Mouse (Mus musculus) liver, embryonic 13.5 days (tissue): ENCODE data around the gene Ufd1. TPM values are rescaled to one million over a fixed set of nuclear protein-coding genes. Genes with fewer than 3 reads are reported as not detected.

Experiments
- ATAC-seq: fragments of 200-750 bp; cut with Nextera tagmentation; 2 replicates; pipeline ENCODE4 v1.8.0; 2017; ENCODE audit warnings: low read depth, mild to moderate bottlenecking, moderate number of reproducible peaks, moderate library complexity
- DNase-seq: peaks from one replicate; pipeline ENCODE4 v3.0.0; 2022
- H3K27ac ChIP-seq: fragments of 300-500 bp; sonication (generic); 2 replicates; pipeline ENCODE4 v1.5.1; 2015; ENCODE audit warnings: moderate library complexity, mild to moderate bottlenecking, inconsistent platforms
- H3K27me3 ChIP-seq: fragments of 300-500 bp; sonication (generic); 2 replicates; pipeline ENCODE4 v1.6.1; 2015; ENCODE audit warnings: mild to moderate bottlenecking, inconsistent platforms
- H3K36me3 ChIP-seq: fragments of 300-500 bp; sonication (generic); 2 replicates; pipeline ENCODE4 v1.6.1; 2015; ENCODE audit warnings: mild to moderate bottlenecking, inconsistent platforms
- H3K4me1 ChIP-seq: fragments of 300-500 bp; sonication (generic); replicated peaks from 2 replicates; pipeline ENCODE4 v1.6.1; 2015; ENCODE audit warnings: inconsistent platforms
- H3K4me2 ChIP-seq: fragments of 300-500 bp; sonication (generic); 2 replicates; pipeline ENCODE4 v1.6.1; 2015; ENCODE audit warnings: inconsistent platforms, mild to moderate bottlenecking, moderate library complexity
- H3K4me3 ChIP-seq: fragments of 300-500 bp; sonication (generic); replicated peaks from 2 replicates; pipeline ENCODE4 v1.5.1; 2015; ENCODE audit warnings: mild to moderate bottlenecking, inconsistent platforms
- H3K9ac ChIP-seq: fragments of 300-500 bp; sonication (generic); 2 replicates; pipeline ENCODE4 v1.6.1; 2015; ENCODE audit warnings: mild to moderate bottlenecking, inconsistent platforms
- H3K9me3 ChIP-seq: fragments of 300-500 bp; sonication (generic); replicated peaks from 2 replicates; pipeline ENCODE4 v1.6.1; 2016; ENCODE audit warnings: inconsistent platforms
- WGBS: fragments of 180-500 bp; shearing (Covaris S2); methylation state at CpG from one replicate; pipeline ENCODE4 v1.1.7; 2015; ENCODE audit not compliant: insufficient replicate concordance; 5-methylcytosine and 5-hydroxymethylcytosine counted together
- polyA plus RNA-seq: library from polyadenylated mRNA; unstranded; fragments of >200 nt; fragmentation: Nextera tagmentation; extraction: Ambion mirVana; gene quantifications from 2 replicates; pipeline ENCODE4 v1.2.1, GENCODE M21; 2015

Ufd1 gene
- 47.0 and 53.3 TPM in 2 replicates for polyA plus RNA-seq

GRCm38 (mm10) chr16:18811468-18812384 is at the start of gene Ufd1, which contains the start of gene Cdc45:
Gene Ufd1, plus strand, starts transcription at chr16:18811779.
Gene Cdc45, minus strand, starts transcription at chr16:18811987.
- H3K27ac ChIP-seq = peak within 1 kb of the TSS; percentile 78
- ATAC-seq (peak; percentile 90), DNase-seq (peak; percentile 88)
- peak within 1 kb of the TSS; percentile 80 for H3K4me2 ChIP-seq
- whole genome bisulfite sequencing = under 1% methylated on average over 42 of the region's 42 CpGs
- H3K9me3 ChIP-seq = no peaks in the 10 kb centered on the region
- peak within 1 kb of the TSS; percentile 73 for H3K4me3 ChIP-seq
- no peaks in the 10 kb centered on the region for H3K27me3 ChIP-seq
- peaks cover 60% of the 10 kb centered on the region for H3K36me3 ChIP-seq
- peak within 1 kb of the TSS; percentile 83 for H3K9ac ChIP-seq
- peaks cover 44% of the 10 kb centered on the region for H3K4me1 ChIP-seq

- Histone ChIP-seq H3K27me3 (no peaks in the 10 kb centered on the region), H3K36me3 (no peaks in the 10 kb centered on the region), H3K27ac (no peak overlapping the region), H3K9me3 (no peaks in the 10 kb centered on the region), H3K4me1 (no peaks in the 10 kb centered on the region), H3K9ac (no peak overlapping the region), H3K4me2 (no peak overlapping the region), H3K4me3 (no peak overlapping the region)
- DNase-seq (no peak), ATAC-seq (no peak)
- 60% methylated on average over 3 of the region's 3 CpGs for WGBS
These were observed 48.6 kb upstream of the Ufd1 start for GRCm38 (mm10) chr16:18762960-18763359.

- 35% methylated on average over 4 of the region's 4 CpGs for WGBS
- ATAC-seq = no peak
These were observed 45.2 kb upstream of the Ufd1 start for GRCm38 (mm10) chr16:18766390-18766789.

GRCm38 (mm10) chr16:18769501-18769900 is 42.1 kb upstream of the Ufd1 start:
- Histone ChIP-seq H3K27ac (no peak overlapping the region), H3K4me3 (no peak overlapping the region), H3K36me3 (no peaks in the 10 kb centered on the region), H3K4me2 (no peak overlapping the region), H3K4me1 (no peaks in the 10 kb centered on the region), H3K9ac (no peak overlapping the region), H3K9me3 (no peaks in the 10 kb centered on the region), H3K27me3 (peaks cover 9% of the 10 kb centered on the region; the same call in 1 of the 2 replicates)
- WGBS = 54% methylated on average over 1 of the region's 1 CpGs
- DNase-seq (no peak), ATAC-seq (no peak)

More at GRCm38 (mm10) chr16:18766390-18766789, 45.2 kb upstream of the Ufd1 start:
- H3K9me3 ChIP-seq = no peaks in the 10 kb centered on the region
- no peak overlapping the region for H3K9ac ChIP-seq
- no peaks in the 10 kb centered on the region for H3K4me1 ChIP-seq
- DNase-seq = no peak
- no peaks in the 10 kb centered on the region for H3K27me3 ChIP-seq
- no peak overlapping the region for H3K4me2 ChIP-seq
- H3K4me3 ChIP-seq = no peak overlapping the region
- H3K27ac ChIP-seq = no peak overlapping the region
- no peaks in the 10 kb centered on the region for H3K36me3 ChIP-seq

- no peaks in the 10 kb centered on the region for H3K4me1 ChIP-seq
- no peak overlapping the region for H3K4me3 ChIP-seq
- DNase-seq = no peak
- no peak for ATAC-seq
- H3K9me3 ChIP-seq = no peaks in the 10 kb centered on the region
- no peak overlapping the region for H3K4me2 ChIP-seq
- H3K27ac ChIP-seq = no peak overlapping the region
- H3K9ac ChIP-seq = no peak overlapping the region
- H3K36me3 ChIP-seq = no peaks in the 10 kb centered on the region
- WGBS = 39% methylated on average over 2 of the region's 2 CpGs
- H3K27me3 ChIP-seq = peaks cover 53% of the 10 kb centered on the region
These were observed 37.6 kb upstream of the Ufd1 start for GRCm38 (mm10) chr16:18773936-18774335.

GRCm38 (mm10) chr16:18775621-18776555 is 35.7 kb upstream of the Ufd1 start:
- WGBS = 20% methylated on average over 18 of the region's 18 CpGs
- no peaks in the 10 kb centered on the region for H3K4me1 ChIP-seq
- ATAC-seq (no peak), DNase-seq (no peak)
- H3K4me3 ChIP-seq = 0 out of 2 replicates have a peak overlapping the region, but pooled peaks have one; percentile 3
- H3K9ac ChIP-seq = no peak overlapping the region
- peaks cover 10% of the 10 kb centered on the region; the same call in 1 of the 2 replicates for H3K36me3 ChIP-seq
- peak overlapping the region; percentile 49; the same call in 1 of the 2 replicates for H3K4me2 ChIP-seq
- no peaks in the 10 kb centered on the region for H3K9me3 ChIP-seq
- H3K27me3 ChIP-seq = peaks cover 65% of the 10 kb centered on the region
- no peak overlapping the region for H3K27ac ChIP-seq

- Histone ChIP-seq H3K4me3 (peak within 1 kb of the TSS; percentile 43), H3K4me1 (no peaks in the 10 kb centered on the region), H3K27ac (no peak within 1 kb of the TSS), H3K27me3 (peaks cover 65% of the 10 kb centered on the region), H3K9me3 (no peaks in the 10 kb centered on the region), H3K4me2 (peak within 1 kb of the TSS; percentile 49), H3K36me3 (peaks cover 18% of the 10 kb centered on the region), H3K9ac (0 out of 2 replicates have a peak within 1 kb of the TSS, but pooled peaks have one; percentile 23)
- DNase-seq (no peak), ATAC-seq (peak; percentile 45; the same call in 1 of the 2 replicates)
- WGBS = 4% methylated on average over 19 of the region's 19 CpGs
These were observed 35.0 kb upstream of the Ufd1 start, which contains the start of gene Cldn5 for GRCm38 (mm10) chr16:18776556-18777100. Gene Cldn5, plus strand, starts transcription at chr16:18776847.

- Histone ChIP-seq H3K27ac (no peak overlapping the region), H3K4me2 (peak overlapping the region; percentile 49), H3K4me1 (no peaks in the 10 kb centered on the region), H3K27me3 (peaks cover 65% of the 10 kb centered on the region), H3K4me3 (peak overlapping the region; percentile 43), H3K36me3 (peaks cover 25% of the 10 kb centered on the region), H3K9me3 (no peaks in the 10 kb centered on the region), H3K9ac (0 out of 2 replicates have a peak overlapping the region, but pooled peaks have one; percentile 23)
- DNase-seq (no peak), ATAC-seq (0 out of 2 replicates have a peak, but pooled peaks have one; percentile 11)
- whole genome bisulfite sequencing = 3% methylated on average over 80 of the region's 80 CpGs
These were observed 34.2 kb upstream of the Ufd1 start for GRCm38 (mm10) chr16:18777101-18778080.

GRCm38 (mm10) chr16:18778461-18778860 is 33.1 kb upstream of the Ufd1 start:
- Histone ChIP-seq H3K27ac (no peak overlapping the region), H3K9ac (no peak overlapping the region), H3K4me1 (no peaks in the 10 kb centered on the region), H3K27me3 (peaks cover 62% of the 10 kb centered on the region), H3K4me3 (peak overlapping the region; percentile 43; the same call in 1 of the 2 replicates), H3K9me3 (no peaks in the 10 kb centered on the region), H3K36me3 (peaks cover 33% of the 10 kb centered on the region), H3K4me2 (peak overlapping the region; percentile 49; the same call in 1 of the 2 replicates)
- ATAC-seq = no peak
- DNase-seq = no peak
- 41% methylated on average over 2 of the region's 2 CpGs for WGBS

GRCm38 (mm10) chr16:18781810-18782209 is 29.8 kb upstream of the Ufd1 start:
- 92% methylated on average over 10 of the region's 10 CpGs for WGBS
- peaks cover 26% of the 10 kb centered on the region for H3K4me1 ChIP-seq
- no peak overlapping the region for H3K27ac ChIP-seq
- no peak for ATAC-seq
- H3K36me3 ChIP-seq = peaks cover 65% of the 10 kb centered on the region
- no peak overlapping the region for H3K4me3 ChIP-seq
- DNase-seq = no peak
- H3K9me3 ChIP-seq = no peaks in the 10 kb centered on the region
- peaks cover 33% of the 10 kb centered on the region for H3K27me3 ChIP-seq
- no peak overlapping the region for H3K4me2 ChIP-seq
- no peak overlapping the region for H3K9ac ChIP-seq
